Mouse (Mus musculus) midbrain, embryonic 10.5 days (tissue): ENCODE results near the gene Tbx15. TPM values are rescaled to one million over a fixed set of nuclear protein-coding genes. Genes with fewer than 3 reads are reported as not detected.

Experiments used
- DNase-seq: peaks from one replicate; pipeline ENCODE4 v3.0.0-alpha.2; 2017; ENCODE audit warnings: low spot score
- H3K27ac ChIP-seq: fragments of 300-500 bp; sonication (generic); replicated peaks from 2 replicates; pipeline ENCODE4 v1.5.1; 2016; ENCODE audit warnings: mild to moderate bottlenecking
- H3K27me3 ChIP-seq: fragments of 300-500 bp; sonication (generic); 2 replicates; pipeline ENCODE4 v1.6.1; 2016; ENCODE audit warnings: low read depth, mild to moderate bottlenecking; ENCODE audit not compliant: poor library complexity, severe bottlenecking
- H3K36me3 ChIP-seq: fragments of 300-500 bp; sonication (generic); 2 replicates; pipeline ENCODE4 v1.6.1; 2016; ENCODE audit warnings: mild to moderate bottlenecking, moderate library complexity
- H3K4me1 ChIP-seq: fragments of 300-500 bp; sonication (generic); 2 replicates; pipeline ENCODE4 v1.6.1; 2016
- H3K4me3 ChIP-seq: fragments of 300-500 bp; sonication (generic); 2 replicates; pipeline ENCODE4 v1.5.1; 2016; ENCODE audit warnings: mild to moderate bottlenecking, moderate library complexity
- H3K9me3 ChIP-seq: fragments of 300-500 bp; sonication (generic); replicated peaks from 2 replicates; pipeline ENCODE4 v1.6.1; 2016; ENCODE audit warnings: mild to moderate bottlenecking
- WGBS: fragments of 180-500 bp; shearing (Covaris S2); methylation state at CpG from one replicate; pipeline ENCODE4 v1.1.7; 2016; 5-methylcytosine and 5-hydroxymethylcytosine counted together
- polyA plus RNA-seq: library from polyadenylated mRNA; unstranded; fragments of >200 nt; fragmentation: Nextera tagmentation; extraction: Ambion mirVana; gene quantifications from 2 replicates; pipeline ENCODE4 v1.2.1, GENCODE M21; 2016

Tbx15 gene
- polyA plus RNA-seq, 1 experiment from 2014 or later: 1.2 TPM

DNA sequence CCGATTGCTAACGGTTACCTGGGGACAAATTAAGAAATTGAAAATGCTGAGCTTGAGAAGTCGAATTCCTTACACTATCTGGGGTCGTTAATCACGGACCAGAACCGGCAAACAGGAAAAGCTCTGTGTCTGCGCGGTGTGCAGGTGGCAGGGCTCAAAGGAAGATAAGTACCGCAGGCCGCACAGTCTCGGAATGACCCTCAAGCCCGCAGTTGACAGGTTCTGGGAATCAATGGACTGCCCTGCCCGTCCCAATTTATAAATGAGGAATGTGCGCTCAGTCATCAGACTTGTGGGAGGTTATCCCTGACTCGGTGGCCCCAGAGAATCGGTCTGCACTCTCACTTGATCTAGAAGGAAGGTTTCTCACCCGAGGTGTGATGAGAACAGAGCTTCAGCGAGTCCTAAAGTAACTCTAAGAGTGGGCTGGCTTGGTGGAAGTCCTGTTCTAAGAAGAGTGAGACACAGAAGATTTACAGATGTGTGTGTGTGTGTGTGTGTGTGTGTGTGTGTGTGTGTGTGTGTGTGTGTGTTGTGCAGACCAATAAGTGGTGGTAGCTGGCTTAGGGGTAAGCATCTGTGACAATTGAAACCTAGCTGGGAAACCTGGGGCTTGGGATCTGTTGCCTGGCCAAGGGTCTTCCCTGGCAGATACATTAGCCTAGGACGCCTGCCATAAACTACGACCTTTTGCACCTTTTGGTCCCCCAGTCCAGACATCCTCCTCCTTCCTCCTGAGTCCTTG lies 708 bp upstream of the Tbx15 start:
- DNase-seq: peak; percentile 38
- Histone ChIP-seq H3K36me3 (no peaks in the 10 kb centered on the region), H3K4me3 (no peak overlapping the region), H3K9me3 (no peaks in the 10 kb centered on the region), H3K27me3 (peaks cover 100% of the 10 kb centered on the region), H3K27ac (no peak overlapping the region), H3K4me1 (peaks cover 24% of the 10 kb centered on the region)
- WGBS: under 1% methylated on average over 20 of the region's 20 CpGs

DNA sequence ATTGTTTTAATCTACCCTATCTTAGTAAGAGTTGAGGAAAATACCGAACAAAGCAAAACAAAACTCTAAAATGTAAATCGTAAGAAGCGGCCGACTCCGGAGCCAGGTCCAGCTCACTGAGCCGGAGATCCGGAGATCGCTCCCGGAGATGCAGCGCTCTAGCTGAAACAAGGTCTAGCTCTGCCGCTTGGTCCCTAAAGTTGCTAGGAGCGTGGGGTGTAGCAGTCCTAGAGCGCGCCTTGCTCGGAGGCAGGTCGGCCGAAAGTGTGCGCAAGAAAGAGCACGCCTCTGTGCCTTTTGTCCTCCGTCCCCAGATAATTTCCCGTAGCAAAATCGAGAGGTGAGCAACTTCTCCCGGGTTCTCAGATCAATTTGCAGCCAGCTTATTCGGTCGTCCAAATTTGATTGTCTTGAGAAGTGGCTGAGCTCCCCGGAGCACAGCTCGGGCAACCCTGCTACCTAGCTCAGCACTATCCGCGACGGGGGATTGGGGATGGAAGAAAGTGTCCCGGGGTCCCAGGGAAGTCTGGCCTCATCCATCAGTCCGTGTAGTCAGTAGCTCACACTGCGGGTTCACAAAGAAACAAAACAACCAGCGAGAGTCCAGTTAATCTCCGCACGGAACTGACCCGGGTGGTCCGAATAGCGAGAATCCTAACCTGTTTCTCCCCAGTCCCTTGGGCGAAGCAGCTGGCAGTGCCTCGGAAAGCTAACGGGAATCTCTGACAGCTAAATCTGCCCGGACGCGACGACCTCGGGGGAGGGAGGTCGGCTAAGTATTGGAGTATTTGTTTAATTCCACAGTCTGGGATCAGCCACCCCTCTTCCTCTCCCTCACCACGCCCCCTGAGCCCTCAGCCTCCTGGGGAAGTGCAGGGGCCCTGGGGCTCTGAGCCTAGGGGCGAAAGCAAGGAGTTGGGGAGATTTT lies 894 bp downstream of the Tbx15 start:
- Histone ChIP-seq H3K4me1 (peaks cover 15% of the 10 kb centered on the region), H3K27me3 (peaks cover 100% of the 10 kb centered on the region), H3K4me3 (peak overlapping the region; percentile 38), H3K9me3 (no peaks in the 10 kb centered on the region), H3K36me3 (no peaks in the 10 kb centered on the region), H3K27ac (no peak overlapping the region)
- peak; percentile 70 for DNase-seq
- WGBS: under 1% methylated on average over 50 of the region's 50 CpGs

DNA sequence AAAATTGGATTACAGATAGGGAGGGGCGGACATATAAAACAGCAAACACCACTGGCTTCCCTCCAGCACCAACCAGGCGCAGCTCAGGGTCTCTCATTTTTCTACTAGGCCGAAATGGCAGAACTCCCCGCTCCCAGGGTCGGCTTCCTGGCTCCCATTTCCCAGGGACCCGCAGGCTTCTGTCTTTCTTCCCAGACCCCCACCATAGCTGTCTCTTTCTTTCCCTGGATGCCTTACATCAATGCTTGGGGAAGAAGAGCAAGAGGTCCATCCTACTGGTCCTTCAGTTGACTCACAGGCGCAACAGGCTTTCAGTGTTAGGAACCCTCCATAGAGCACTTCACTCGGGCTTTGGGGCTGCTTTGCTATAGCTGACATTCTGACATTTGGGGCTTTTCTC lies 2.3 kb downstream of the Tbx15 start:
- Histone ChIP-seq H3K36me3 (no peaks in the 10 kb centered on the region), H3K4me1 (peaks cover 15% of the 10 kb centered on the region), H3K9me3 (no peaks in the 10 kb centered on the region), H3K4me3 (no peak overlapping the region), H3K27me3 (peaks cover 100% of the 10 kb centered on the region), H3K27ac (no peak overlapping the region)
- WGBS: 2% methylated on average over 8 of the region's 8 CpGs
- no peak for DNase-seq

DNA sequence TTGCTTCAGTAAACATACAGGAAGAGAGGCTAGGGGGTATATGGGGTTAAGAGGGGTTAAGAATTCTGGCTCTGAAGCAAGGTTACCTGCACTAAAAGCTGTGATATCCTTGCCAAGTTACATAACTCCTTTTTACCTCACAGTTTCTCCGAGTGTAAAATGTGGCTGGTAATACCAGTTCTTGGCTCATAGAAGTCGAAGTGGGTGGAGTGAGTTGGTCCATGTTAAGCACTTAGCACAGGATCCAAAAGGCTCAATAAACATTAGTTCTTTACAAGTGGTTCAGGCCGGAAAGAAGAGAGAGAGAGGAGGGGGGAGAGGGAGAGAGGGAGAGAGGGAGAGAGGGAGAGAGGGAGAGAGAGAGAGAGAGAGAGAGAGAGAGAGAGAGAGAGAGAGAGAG lies 5.2 kb downstream of the Tbx15 start:
- no peak for DNase-seq
- no peak overlapping the region for H3K4me3 ChIP-seq
- 16% methylated on average over 3 of the region's 3 CpGs for WGBS

DNA sequence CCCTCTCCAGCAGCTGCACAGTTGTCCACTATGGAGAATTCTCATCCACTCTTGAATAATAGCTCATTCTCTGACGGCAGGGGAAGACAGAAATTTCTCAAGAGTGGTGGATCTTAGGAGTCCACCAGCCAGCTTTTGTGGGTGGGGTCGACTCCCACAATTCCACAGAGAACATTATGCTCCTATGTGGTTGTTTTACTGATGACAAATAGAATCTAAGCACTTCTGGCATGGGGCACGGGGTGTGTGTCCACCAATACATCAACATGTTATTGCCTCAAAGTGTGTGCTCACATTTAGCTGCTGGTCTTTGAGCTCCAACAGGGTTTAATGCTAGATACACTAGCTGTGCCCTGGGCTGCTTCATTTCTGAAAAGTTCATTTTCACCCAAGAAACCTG lies 6.4 kb downstream of the Tbx15 start:
- Histone ChIP-seq H3K27me3 (peaks cover 100% of the 10 kb centered on the region), H3K36me3 (no peaks in the 10 kb centered on the region), H3K4me3 (no peak overlapping the region), H3K27ac (no peak overlapping the region), H3K9me3 (no peaks in the 10 kb centered on the region), H3K4me1 (peaks cover 15% of the 10 kb centered on the region)
- WGBS: 38% methylated on average over 3 of the region's 3 CpGs
- no peak for DNase-seq

More for the DNA sequence above, 5.2 kb downstream of the Tbx15 start:
- Histone ChIP-seq H3K36me3 (no peaks in the 10 kb centered on the region), H3K27ac (no peak overlapping the region), H3K27me3 (peaks cover 100% of the 10 kb centered on the region), H3K4me1 (peaks cover 27% of the 10 kb centered on the region), H3K9me3 (no peaks in the 10 kb centered on the region)

GRCm38 (mm10) chr3:99247586-99247985 lies 7.4 kb downstream of the Tbx15 start:
- 1% methylated on average over 4 of the region's 4 CpGs for WGBS
- no peaks in the 10 kb centered on the region for H3K36me3 ChIP-seq
- H3K4me1 ChIP-seq: peaks cover 18% of the 10 kb centered on the region
- no peak overlapping the region for H3K4me3 ChIP-seq
- DNase-seq: no peak
- H3K27me3 ChIP-seq: peaks cover 100% of the 10 kb centered on the region
- H3K27ac ChIP-seq: no peak overlapping the region
- no peaks in the 10 kb centered on the region for H3K9me3 ChIP-seq

DNA sequence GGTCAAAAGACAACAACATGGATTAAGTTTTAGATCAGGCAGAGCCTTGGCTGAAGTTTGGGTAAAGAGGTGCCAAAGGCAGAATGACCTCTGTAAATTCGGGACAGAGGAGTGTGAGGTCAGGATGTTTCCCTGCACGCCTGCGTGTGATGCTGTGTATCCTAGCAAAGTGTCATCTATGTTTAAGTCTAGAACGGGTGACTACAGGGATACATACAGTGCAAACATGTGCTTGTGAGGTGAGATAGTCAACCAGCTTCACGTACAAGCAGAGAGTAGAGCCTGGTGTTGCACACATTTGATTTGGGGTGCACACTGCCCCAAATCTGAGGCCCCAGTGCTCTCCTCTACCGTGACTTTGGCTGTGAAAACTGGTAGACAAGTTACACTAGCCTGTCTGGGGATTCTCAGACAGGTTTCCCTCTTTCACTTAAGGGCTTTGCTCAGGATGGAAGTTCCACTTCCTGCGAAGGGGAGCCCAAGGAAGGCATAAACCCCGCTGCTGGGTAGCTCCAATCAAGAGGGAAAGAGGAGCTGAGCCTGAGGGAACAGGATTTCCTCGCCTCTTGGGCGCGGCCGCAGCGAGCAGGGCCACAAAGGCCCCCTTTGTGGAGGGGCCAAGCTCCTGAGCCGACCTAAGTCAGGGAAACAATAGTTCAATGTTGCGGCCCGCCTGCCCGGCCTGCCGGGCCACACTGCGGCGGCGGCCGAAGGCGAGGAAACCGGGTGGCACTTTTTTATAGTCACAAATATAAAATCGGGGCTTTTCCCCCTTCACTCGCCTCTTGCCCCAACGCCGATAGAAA lies 8.0 kb downstream of the Tbx15 start:
- H3K36me3 ChIP-seq: no peaks in the 10 kb centered on the region
- no peaks in the 10 kb centered on the region for H3K9me3 ChIP-seq
- H3K4me1 ChIP-seq: peaks cover 21% of the 10 kb centered on the region
- H3K27ac ChIP-seq: no peak overlapping the region
- H3K27me3 ChIP-seq: peaks cover 100% of the 10 kb centered on the region
- no peak overlapping the region for H3K4me3 ChIP-seq
- DNase-seq: peak; percentile 69
- under 1% methylated on average over 28 of the region's 28 CpGs for WGBS

- H3K27ac ChIP-seq: no peak overlapping the region
- peaks cover 28% of the 10 kb centered on the region for H3K4me1 ChIP-seq
- WGBS: under 1% methylated on average over 25 of the region's 25 CpGs
- H3K9me3 ChIP-seq: no peaks in the 10 kb centered on the region
- no peaks in the 10 kb centered on the region for H3K36me3 ChIP-seq
- DNase-seq: peak; percentile 45
- no peak overlapping the region for H3K4me3 ChIP-seq
- peaks cover 100% of the 10 kb centered on the region for H3K27me3 ChIP-seq
Measured at GRCm38 (mm10) chr3:99248831-99249550, 8.8 kb downstream of the Tbx15 start.

- Histone ChIP-seq H3K9me3 (no peaks in the 10 kb centered on the region), H3K4me3 (no peak overlapping the region), H3K27ac (no peak overlapping the region), H3K27me3 (peaks cover 100% of the 10 kb centered on the region), H3K4me1 (peaks cover 33% of the 10 kb centered on the region), H3K36me3 (no peaks in the 10 kb centered on the region)
- DNase-seq: no peak
- 1% methylated on average over 11 of the region's 11 CpGs for WGBS
Measured at GRCm38 (mm10) chr3:99249551-99249870, 9.3 kb downstream of the Tbx15 start.

DNA sequence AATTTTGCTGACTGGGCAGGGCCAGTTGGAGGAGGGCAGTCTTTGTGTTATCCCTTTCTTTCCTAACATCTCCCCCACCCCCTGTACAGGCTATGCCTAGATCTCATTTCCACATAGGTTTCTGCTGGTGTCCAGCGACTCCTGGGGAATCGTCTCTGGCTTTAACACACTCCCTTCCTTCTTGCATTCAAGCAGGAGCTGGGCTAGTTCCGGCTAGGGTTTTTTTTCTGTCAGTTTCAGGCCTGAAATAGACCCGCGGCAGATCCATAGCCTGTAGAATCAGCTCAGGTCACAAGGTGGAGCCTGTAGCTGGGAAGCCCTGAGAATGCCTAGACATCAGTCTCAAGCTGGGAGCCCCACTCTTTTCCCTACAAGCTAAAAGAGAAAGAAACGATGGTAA lies 9.7 kb downstream of the Tbx15 start:
- WGBS: 0% methylated on average over 6 of the region's 6 CpGs
- DNase-seq: peak; percentile 59
- Histone ChIP-seq H3K36me3 (no peaks in the 10 kb centered on the region), H3K4me3 (no peak overlapping the region), H3K9me3 (no peaks in the 10 kb centered on the region), H3K27me3 (peaks cover 100% of the 10 kb centered on the region), H3K4me1 (peaks cover 34% of the 10 kb centered on the region), H3K27ac (no peak overlapping the region)

- WGBS: 8% methylated on average over 6 of the region's 6 CpGs
- Histone ChIP-seq H3K27me3 (peaks cover 100% of the 10 kb centered on the region), H3K36me3 (no peaks in the 10 kb centered on the region), H3K4me3 (no peak overlapping the region), H3K27ac (no peak overlapping the region), H3K9me3 (no peaks in the 10 kb centered on the region), H3K4me1 (peaks cover 34% of the 10 kb centered on the region)
- DNase-seq: peak; percentile 34
Measured at GRCm38 (mm10) chr3:99251271-99252165, 11.3 kb downstream of the Tbx15 start.
